Mouse (Mus musculus): ENCODE data around the gene Catsper1.
A peak's percentile ranks its signal among the peaks of the same experiment; 100 is the strongest.

The Catsper1 gene

GRCm38 (mm10) chr19:5356080-5356479, 20.5 kb downstream of the Catsper1 start:
- peak in 1 of 2 experiments; percentile 18 for DNase-seq

- no peak for DNase-seq
Measured at GRCm38 (mm10) chr19:5362186-5362585, 26.6 kb downstream of the Catsper1 start.

- no peak for DNase-seq
Measured at GRCm38 (mm10) chr19:5364124-5364523, 28.6 kb downstream of the Catsper1 start.

- DNase-seq = no peak
Measured at GRCm38 (mm10) chr19:5365751-5366150, 30.2 kb downstream of the Catsper1 start.

GRCm38 (mm10) chr19:5366175-5367052, 30.9 kb downstream of the Catsper1 start, which contains the start of gene Eif1ad:
Gene Eif1ad (plus strand): TSS chr19:5366741.
- peak; percentile 97 for DNase-seq

- no peak for DNase-seq
Measured at GRCm38 (mm10) chr19:5367053-5367359, 31.5 kb downstream of the Catsper1 start, which contains the start of gene Banf1. Gene Banf1 (minus strand): TSS chr19:5367168.

- no peak for DNase-seq
Measured at GRCm38 (mm10) chr19:5367455-5367854, 31.9 kb downstream of the Catsper1 start.

- DNase-seq = no peak
Measured at GRCm38 (mm10) chr19:5370932-5371331, 35.4 kb downstream of the Catsper1 start.

- no peak for DNase-seq
Measured at GRCm38 (mm10) chr19:5372724-5373123, 37.2 kb downstream of the Catsper1 start.

GRCm38 (mm10) chr19:5374177-5374576, 38.6 kb downstream of the Catsper1 start:
- DNase-seq = no peak

- no peak for DNase-seq
Measured at GRCm38 (mm10) chr19:5374748-5375147, 39.2 kb downstream of the Catsper1 start.

GRCm38 (mm10) chr19:5377446-5377845, 41.9 kb downstream of the Catsper1 start:
- no peak for DNase-seq

- DNase-seq = no peak
Measured at GRCm38 (mm10) chr19:5383326-5383725, 47.8 kb downstream of the Catsper1 start.

GRCm38 (mm10) chr19:5384715-5385114, 49.2 kb downstream of the Catsper1 start:
- no peak for DNase-seq

- DNase-seq = peak in 1 of 2 experiments; percentile 72
Measured at GRCm38 (mm10) chr19:5388011-5388441, 52.5 kb downstream of the Catsper1 start.

GRCm38 (mm10) chr19:5388588-5389242, 53.2 kb downstream of the Catsper1 start, which contains the start of gene Sart1:
Gene Sart1 (minus strand): TSS chr19:5388703.
- DNase-seq = peak; percentile 97 to 98

GRCm38 (mm10) chr19:5389647-5390046, 54.1 kb downstream of the Catsper1 start:
- DNase-seq = peak in 1 of 2 experiments; percentile 46

GRCm38 (mm10) chr19:5390416-5390815, 54.9 kb downstream of the Catsper1 start:
- DNase-seq = no peak

GRCm38 (mm10) chr19:5392892-5393291, 57.4 kb downstream of the Catsper1 start:
- peak; percentile 71 to 87 for DNase-seq

All from kidney, postnatal 36 days (tissue).